Mouse (Mus musculus): ENCODE data around the gene Rpl35. TPM values are rescaled to one million over a fixed set of nuclear protein-coding genes. Genes with fewer than 3 reads are reported as not detected.
"Not testable (repeated sequence)": the region's sequence is repeated elsewhere in the genome, so short reads cannot be mapped to it uniquely, and the experiment has no call there.

Gene Rpl35
- 938 and 967 TPM in 2 replicates for polyA plus RNA-seq (2016; fragmentation: Nextera tagmentation; extraction: Ambion mirVana)

GRCm38 (mm10) chr2:39005574-39006079 lies at the start of gene Rpl35:
Gene Rpl35 (minus strand): TSS chr2:39005624.
- peak within 1 kb of the TSS; percentile 97 for H3K4me2 ChIP-seq (replicated peaks)
- H3K36me3 ChIP-seq: peaks cover 31% of the 10 kb centered on the region
- H3K9ac ChIP-seq (replicated peaks): peak within 1 kb of the TSS; percentile 95
- peak within 1 kb of the TSS; percentile 88 for H3K27ac ChIP-seq (replicated peaks)
- 13% methylated on average over 15 of the region's 15 CpGs for WGBS
- no peaks in the 10 kb centered on the region for H3K9me3 ChIP-seq
- no peaks in the 10 kb centered on the region for H3K27me3 ChIP-seq
- peak within 1 kb of the TSS; percentile 84 for H3K4me3 ChIP-seq
- ATAC-seq (ENCODE audit: low FRiP score, low read depth): no peak
- peaks cover 48% of the 10 kb centered on the region for H3K4me1 ChIP-seq

DNA sequence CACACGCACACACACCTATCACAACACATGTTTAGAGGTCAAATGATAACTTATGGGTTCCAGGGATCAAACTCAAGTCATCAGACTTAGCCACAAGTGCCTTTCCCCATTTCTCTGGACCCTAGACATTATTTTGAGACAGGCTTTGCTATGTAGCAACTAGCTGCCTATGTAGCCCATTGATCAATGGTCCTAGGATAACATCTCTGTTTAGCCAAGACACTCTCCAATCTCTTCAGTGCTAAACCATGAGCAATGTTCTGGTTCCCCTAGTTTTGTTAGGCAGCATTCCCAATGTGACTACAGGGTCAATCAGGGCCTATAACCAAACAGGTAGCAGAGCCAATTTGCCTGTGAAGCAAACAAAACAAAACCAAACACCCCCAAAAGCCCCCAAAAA lies 43.1 kb upstream of the Rpl35 start:
- 98% methylated on average over 1 of the region's 1 CpGs for WGBS
- ATAC-seq (ENCODE audit: low FRiP score, low read depth): no peak

GRCm38 (mm10) chr2:39040215-39040614 lies 34.8 kb upstream of the Rpl35 start:
- H3K4me3 ChIP-seq: no peak overlapping the region
- 97% methylated on average over 1 of the region's 1 CpGs for WGBS
- peaks cover 80% of the 10 kb centered on the region for H3K36me3 ChIP-seq
- no peaks in the 10 kb centered on the region for H3K9me3 ChIP-seq
- H3K4me2 ChIP-seq (replicated peaks): no peak overlapping the region
- no peak overlapping the region for H3K9ac ChIP-seq (replicated peaks)
- H3K27ac ChIP-seq (replicated peaks): no peak overlapping the region
- no peaks in the 10 kb centered on the region for H3K27me3 ChIP-seq
- ATAC-seq (ENCODE audit: low FRiP score, low read depth): no peak
- no peaks in the 10 kb centered on the region for H3K4me1 ChIP-seq

More for the DNA sequence above, 43.1 kb upstream of the Rpl35 start:
- Histone ChIP-seq H3K4me2 (replicated peaks) (no peak overlapping the region), H3K9ac (replicated peaks) (no peak overlapping the region), H3K4me1 (no peaks in the 10 kb centered on the region), H3K27ac (replicated peaks) (no peak overlapping the region), H3K4me3 (no peak overlapping the region), H3K9me3 (no peaks in the 10 kb centered on the region), H3K36me3 (peaks cover 87% of the 10 kb centered on the region), H3K27me3 (no peaks in the 10 kb centered on the region)

DNA sequence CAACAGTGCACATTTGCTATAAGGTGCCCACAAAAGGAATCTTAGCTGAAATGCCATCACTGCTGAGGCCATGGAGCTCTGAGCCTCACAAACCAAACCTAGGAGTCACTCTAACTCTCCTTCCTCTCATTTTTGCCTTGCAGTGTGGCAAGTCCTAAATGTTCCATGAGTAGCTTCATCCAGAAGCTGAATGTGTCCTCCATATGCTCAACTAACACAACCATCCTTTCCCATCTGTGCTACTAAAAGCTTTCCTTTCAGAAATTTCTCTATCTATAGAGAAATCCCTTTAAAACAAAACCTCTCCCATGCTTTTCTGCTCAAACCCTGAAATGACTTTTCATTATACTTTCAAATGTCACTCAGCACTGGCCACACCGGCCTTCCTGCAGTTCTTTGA lies 26.2 kb upstream of the Rpl35 start:
- WGBS: 88% methylated on average over 1 of the region's 1 CpGs
- H3K9me3 ChIP-seq: no peaks in the 10 kb centered on the region
- peaks cover 78% of the 10 kb centered on the region for H3K36me3 ChIP-seq
- no peaks in the 10 kb centered on the region for H3K4me1 ChIP-seq
- no peak overlapping the region for H3K27ac ChIP-seq (replicated peaks)
- H3K9ac ChIP-seq (replicated peaks): no peak overlapping the region
- no peak overlapping the region for H3K4me2 ChIP-seq (replicated peaks)
- H3K27me3 ChIP-seq: no peaks in the 10 kb centered on the region
- ATAC-seq (ENCODE audit: low FRiP score, low read depth): no peak
- H3K4me3 ChIP-seq: no peak overlapping the region

- no peak overlapping the region for H3K4me2 ChIP-seq (replicated peaks)
- no peak overlapping the region for H3K27ac ChIP-seq (replicated peaks)
- no peaks in the 10 kb centered on the region for H3K4me1 ChIP-seq
- peaks cover 88% of the 10 kb centered on the region for H3K36me3 ChIP-seq
- no peaks in the 10 kb centered on the region for H3K9me3 ChIP-seq
- ATAC-seq (ENCODE audit: low FRiP score, low read depth): no peak
- H3K9ac ChIP-seq (replicated peaks): no peak overlapping the region
- 88% methylated on average over 1 of the region's 1 CpGs for WGBS
- H3K4me3 ChIP-seq: no peak overlapping the region
- no peaks in the 10 kb centered on the region for H3K27me3 ChIP-seq
Observed at GRCm38 (mm10) chr2:39020004-39020403, 14.6 kb upstream of the Rpl35 start.

DNA sequence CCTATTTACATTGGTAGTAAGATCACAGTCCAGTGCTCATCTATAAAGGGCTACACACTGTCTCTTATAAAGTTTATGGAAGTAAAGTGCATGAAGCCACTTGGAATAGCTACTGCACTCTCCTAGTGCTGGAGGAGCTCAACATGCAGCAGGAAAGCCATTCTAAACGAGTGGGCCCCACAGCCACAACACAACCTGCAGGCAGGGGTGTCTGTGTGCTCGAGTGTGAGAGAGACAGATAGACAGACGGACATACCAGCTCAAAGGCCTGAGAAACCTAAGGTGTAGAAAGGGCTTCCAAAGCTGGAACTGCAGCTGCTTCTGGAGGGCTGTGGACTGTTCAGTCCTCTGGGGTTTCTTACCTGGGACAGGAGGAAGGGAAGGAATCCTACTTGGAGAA lies 11.2 kb upstream of the Rpl35 start:
- Histone ChIP-seq H3K4me3 (no peak overlapping the region), H3K4me2 (replicated peaks) (no peak overlapping the region), H3K27me3 (no peaks in the 10 kb centered on the region), H3K27ac (replicated peaks) (no peak overlapping the region), H3K9me3 (no peaks in the 10 kb centered on the region), H3K4me1 (peaks cover 4% of the 10 kb centered on the region; the same call in 1 of the 2 replicates), H3K36me3 (peaks cover 89% of the 10 kb centered on the region), H3K9ac (replicated peaks) (no peak overlapping the region)
- WGBS: 80% methylated on average over 3 of the region's 3 CpGs
- ATAC-seq (ENCODE audit: low FRiP score, low read depth): no peak

DNA sequence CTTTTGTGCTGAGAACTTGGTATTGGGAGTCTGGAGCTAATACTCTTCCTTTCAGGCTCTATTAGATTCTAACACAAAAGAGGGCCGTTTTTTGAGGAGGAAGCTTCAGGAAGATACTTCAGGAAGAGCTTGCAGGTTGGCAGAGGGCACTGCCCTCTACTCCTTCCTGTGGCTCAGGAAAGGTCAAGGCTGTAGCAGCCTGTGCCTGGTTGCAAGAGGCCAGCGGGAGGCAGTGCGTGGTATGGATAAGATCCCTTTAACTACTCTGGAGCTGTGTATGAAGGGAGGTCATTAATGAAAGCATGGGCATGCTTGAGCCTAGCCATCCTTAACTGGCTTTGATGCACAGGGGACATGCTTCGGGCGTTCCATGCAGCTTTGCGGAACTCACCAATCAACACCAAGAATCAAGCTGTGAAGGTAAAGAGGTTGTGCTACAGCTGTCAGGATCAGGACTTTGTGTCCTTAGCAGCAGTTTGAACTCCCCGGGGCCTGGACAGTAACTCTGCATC lies 7.4 kb upstream of the Rpl35 start:
- Histone ChIP-seq H3K9ac (replicated peaks) (no peak overlapping the region), H3K27ac (replicated peaks) (no peak overlapping the region), H3K9me3 (no peaks in the 10 kb centered on the region), H3K4me3 (no peak overlapping the region), H3K27me3 (no peaks in the 10 kb centered on the region), H3K4me2 (replicated peaks) (no peak overlapping the region), H3K36me3 (peaks cover 57% of the 10 kb centered on the region), H3K4me1 (peaks cover 17% of the 10 kb centered on the region)
- no peak for ATAC-seq (ENCODE audit: low FRiP score, low read depth)
- WGBS: 85% methylated on average over 7 of the region's 7 CpGs

GRCm38 (mm10) chr2:39011971-39012370 lies 6.5 kb upstream of the Rpl35 start:
- Histone ChIP-seq H3K27ac (replicated peaks) (no peak overlapping the region), H3K4me1 (peaks cover 20% of the 10 kb centered on the region), H3K27me3 (no peaks in the 10 kb centered on the region), H3K4me2 (replicated peaks) (no peak overlapping the region), H3K4me3 (no peak overlapping the region), H3K36me3 (peaks cover 50% of the 10 kb centered on the region), H3K9ac (replicated peaks) (no peak overlapping the region), H3K9me3 (no peaks in the 10 kb centered on the region)
- 92% methylated on average over 3 of the region's 3 CpGs for WGBS
- ATAC-seq (ENCODE audit: low FRiP score, low read depth): no peak

- Histone ChIP-seq H3K9me3 (no peaks in the 10 kb centered on the region), H3K36me3 (peaks cover 43% of the 10 kb centered on the region), H3K9ac (replicated peaks) (no peak overlapping the region), H3K27ac (replicated peaks) (no peak overlapping the region), H3K4me2 (replicated peaks) (no peak overlapping the region), H3K27me3 (no peaks in the 10 kb centered on the region), H3K4me3 (no peak overlapping the region), H3K4me1 (peaks cover 25% of the 10 kb centered on the region)
- no peak for ATAC-seq (ENCODE audit: low FRiP score, low read depth)
Observed at GRCm38 (mm10) chr2:39011264-39011663, 5.8 kb upstream of the Rpl35 start.

- WGBS: 91% methylated on average over 5 of the region's 5 CpGs
- not testable (repeated sequence) for H3K27me3 ChIP-seq
Observed at GRCm38 (mm10) chr2:39010144-39010543, 4.7 kb upstream of the Rpl35 start.

GRCm38 (mm10) chr2:39008954-39009365 lies 3.5 kb upstream of the Rpl35 start:
- Histone ChIP-seq H3K4me1 (peaks cover 36% of the 10 kb centered on the region), H3K4me3 (peak overlapping the region; percentile 82), H3K36me3 (peaks cover 20% of the 10 kb centered on the region), H3K27ac (replicated peaks) (0 out of 2 replicates have a peak overlapping the region, but pooled peaks have one; percentile 91), H3K9ac (replicated peaks) (peak overlapping the region; percentile 87), H3K27me3 (no peaks in the 10 kb centered on the region), H3K4me2 (replicated peaks) (peak overlapping the region; percentile 97), H3K9me3 (no peaks in the 10 kb centered on the region)
- no peak for ATAC-seq (ENCODE audit: low FRiP score, low read depth)
- WGBS: 46% methylated on average over 3 of the region's 3 CpGs

More at GRCm38 (mm10) chr2:39010144-39010543, 4.7 kb upstream of the Rpl35 start:
- H3K9me3 ChIP-seq; H3K9ac ChIP-seq (replicated peaks); H3K27ac ChIP-seq (replicated peaks); H3K4me2 ChIP-seq (replicated peaks); ATAC-seq (ENCODE audit: low FRiP score, low read depth); H3K4me3 ChIP-seq: not testable (repeated sequence)
- Histone ChIP-seq H3K4me1 (peaks cover 32% of the 10 kb centered on the region), H3K36me3 (peaks cover 32% of the 10 kb centered on the region)

- peak overlapping the region; percentile 87 for H3K9ac ChIP-seq (replicated peaks)
- H3K27ac ChIP-seq (replicated peaks): peak overlapping the region; percentile 91
- no peaks in the 10 kb centered on the region for H3K27me3 ChIP-seq
- peak overlapping the region; percentile 82 for H3K4me3 ChIP-seq
- WGBS: under 1% methylated on average over 25 of the region's 25 CpGs
- peaks cover 18% of the 10 kb centered on the region for H3K36me3 ChIP-seq
- peak; percentile 51 for ATAC-seq (ENCODE audit: low FRiP score, low read depth)
- H3K9me3 ChIP-seq: no peaks in the 10 kb centered on the region
- H3K4me2 ChIP-seq (replicated peaks): peak overlapping the region; percentile 97
- H3K4me1 ChIP-seq: peaks cover 38% of the 10 kb centered on the region
Observed at GRCm38 (mm10) chr2:39008350-39008851, 3.0 kb upstream of the Rpl35 start.

Data from midbrain, embryonic 12.5 days (tissue).